Mouse (Mus musculus): Measurements from ENCODE around the gene Uhrf1bp1l. TPM values are rescaled to one million over a fixed set of nuclear protein-coding genes. Genes with fewer than 3 reads are reported as not detected.

The Uhrf1bp1l gene
- polyA plus RNA-seq, 1 experiment, result 22.0 TPM

DNA sequence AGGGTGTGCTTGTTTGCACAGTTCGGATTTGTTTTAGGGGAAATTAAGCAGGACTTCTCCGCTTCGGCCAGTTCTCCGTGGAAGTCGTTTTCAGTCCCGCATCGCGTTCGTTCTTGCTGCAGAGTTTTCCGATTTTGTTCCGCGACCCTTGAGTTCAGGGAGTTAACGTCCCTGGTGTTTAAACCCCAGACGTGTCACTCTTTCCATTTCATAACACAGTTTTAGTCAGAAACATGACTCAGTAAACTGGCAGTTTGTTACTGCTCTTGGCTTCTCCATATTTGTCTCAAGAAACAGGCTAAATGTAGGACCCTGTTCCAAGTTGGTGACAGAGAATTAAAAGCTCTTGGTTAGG lies 852 bp downstream of the Uhrf1bp1l start:
- DNase-seq (ENCODE audit: low read depth), result no peak

DNA sequence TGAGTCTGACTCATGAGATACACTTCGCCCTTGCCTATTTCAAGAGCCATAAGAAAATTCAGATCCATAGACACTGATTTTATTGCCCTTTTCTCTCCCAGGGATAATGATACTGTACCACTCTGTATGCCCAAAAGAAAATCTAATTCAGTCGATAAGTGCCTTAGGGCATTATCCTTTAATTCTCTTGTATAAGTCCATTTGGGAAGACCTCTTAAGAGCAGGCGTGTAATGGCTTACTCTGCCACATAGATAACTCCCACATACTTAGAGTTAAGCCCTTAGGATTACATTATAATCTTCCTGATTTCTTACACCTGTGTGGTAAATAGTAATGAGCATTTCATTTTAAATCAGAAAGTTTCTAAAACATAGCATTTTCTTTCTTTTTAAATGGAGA lies 1.8 kb downstream of the Uhrf1bp1l start:
- no peak for DNase-seq (ENCODE audit: low read depth)

DNA sequence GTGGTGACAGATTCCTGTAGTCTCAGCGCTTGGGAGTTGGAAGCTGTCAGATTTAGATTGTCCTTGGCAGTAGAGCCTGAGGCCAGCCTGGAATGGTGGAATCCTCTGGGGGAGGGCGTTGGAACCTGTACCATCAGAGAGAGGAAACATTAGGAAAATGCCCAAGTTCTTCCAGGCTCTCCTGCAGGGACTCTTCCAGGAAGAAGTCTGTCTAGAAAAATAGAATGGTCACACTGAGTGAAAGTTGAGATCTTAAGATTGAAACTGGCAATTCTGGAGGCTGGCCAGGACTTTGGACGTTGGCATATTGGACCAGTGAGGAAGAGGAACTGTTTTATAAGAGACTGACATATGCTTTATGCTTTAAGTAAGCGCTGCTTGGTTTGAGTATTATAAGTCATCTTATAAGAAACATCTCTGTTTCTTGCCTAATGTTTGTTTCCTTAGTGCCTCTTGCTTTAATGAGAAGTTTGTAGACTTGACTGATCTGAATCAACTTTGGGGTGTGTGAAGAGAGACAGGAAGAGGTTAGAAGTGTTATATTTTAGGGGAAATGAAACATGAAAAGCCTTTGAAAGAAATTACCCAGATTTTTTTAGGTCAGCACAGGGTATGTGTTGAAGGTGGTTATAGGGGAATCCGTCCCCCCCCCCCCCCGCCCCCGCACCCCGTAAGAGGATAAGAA lies 2.6 kb downstream of the Uhrf1bp1l start:
- no peak for DNase-seq (ENCODE audit: low read depth)

- no peak for DNase-seq (ENCODE audit: low read depth)
These were observed 3.1 kb downstream of the Uhrf1bp1l start for GRCm38 (mm10) chr10:89747911-89748310.

GRCm38 (mm10) chr10:89748619-89749018 lies 3.8 kb downstream of the Uhrf1bp1l start:
- no peak for DNase-seq (ENCODE audit: low read depth)

DNA sequence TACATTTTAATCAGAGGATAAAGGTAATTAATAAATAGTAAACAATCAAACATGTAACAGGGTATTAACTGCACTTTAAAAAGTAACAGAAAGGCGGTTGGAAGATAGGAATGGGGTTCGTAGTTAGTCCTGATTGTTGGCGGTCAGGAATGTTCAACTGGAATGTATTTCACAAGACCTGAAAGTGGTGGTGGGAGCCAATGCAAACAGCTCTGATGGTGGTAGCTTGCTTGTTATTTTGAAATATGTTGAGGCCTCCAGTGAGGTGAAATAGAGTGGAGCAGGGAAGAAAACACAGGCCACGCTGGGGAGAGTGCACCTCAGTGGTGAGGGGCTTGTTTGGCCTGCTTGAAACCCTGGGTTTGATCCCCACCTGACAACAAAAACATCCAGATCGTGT lies 6.3 kb downstream of the Uhrf1bp1l start:
- no peak for DNase-seq (ENCODE audit: low read depth)

DNA sequence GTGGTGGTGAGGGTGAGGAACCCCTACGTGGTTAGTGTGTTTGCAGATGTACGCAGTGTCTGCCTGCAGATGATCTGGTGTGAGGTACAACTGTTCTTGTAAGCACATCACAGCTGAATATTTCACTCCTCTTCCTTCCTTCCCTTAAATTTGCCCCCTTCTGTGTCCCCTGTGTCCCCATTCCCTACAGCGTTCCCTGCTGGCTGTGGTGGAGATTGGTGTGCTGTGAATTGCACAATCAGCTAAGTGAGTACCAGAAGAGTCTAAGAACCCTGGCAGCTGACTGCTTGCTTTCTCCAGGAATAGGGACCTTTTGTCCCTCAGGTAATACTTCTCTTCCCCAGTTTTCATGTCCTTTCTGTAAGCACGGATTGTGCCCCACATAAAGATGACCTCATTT lies 10.4 kb downstream of the Uhrf1bp1l start:
- no peak for DNase-seq (ENCODE audit: low read depth)

- DNase-seq (ENCODE audit: low read depth), result no peak
These were observed 16.0 kb downstream of the Uhrf1bp1l start for GRCm38 (mm10) chr10:89760772-89761171.

GRCm38 (mm10) chr10:89764457-89765121 lies 19.8 kb downstream of the Uhrf1bp1l start:
- no peak for DNase-seq (ENCODE audit: low read depth)

DNA sequence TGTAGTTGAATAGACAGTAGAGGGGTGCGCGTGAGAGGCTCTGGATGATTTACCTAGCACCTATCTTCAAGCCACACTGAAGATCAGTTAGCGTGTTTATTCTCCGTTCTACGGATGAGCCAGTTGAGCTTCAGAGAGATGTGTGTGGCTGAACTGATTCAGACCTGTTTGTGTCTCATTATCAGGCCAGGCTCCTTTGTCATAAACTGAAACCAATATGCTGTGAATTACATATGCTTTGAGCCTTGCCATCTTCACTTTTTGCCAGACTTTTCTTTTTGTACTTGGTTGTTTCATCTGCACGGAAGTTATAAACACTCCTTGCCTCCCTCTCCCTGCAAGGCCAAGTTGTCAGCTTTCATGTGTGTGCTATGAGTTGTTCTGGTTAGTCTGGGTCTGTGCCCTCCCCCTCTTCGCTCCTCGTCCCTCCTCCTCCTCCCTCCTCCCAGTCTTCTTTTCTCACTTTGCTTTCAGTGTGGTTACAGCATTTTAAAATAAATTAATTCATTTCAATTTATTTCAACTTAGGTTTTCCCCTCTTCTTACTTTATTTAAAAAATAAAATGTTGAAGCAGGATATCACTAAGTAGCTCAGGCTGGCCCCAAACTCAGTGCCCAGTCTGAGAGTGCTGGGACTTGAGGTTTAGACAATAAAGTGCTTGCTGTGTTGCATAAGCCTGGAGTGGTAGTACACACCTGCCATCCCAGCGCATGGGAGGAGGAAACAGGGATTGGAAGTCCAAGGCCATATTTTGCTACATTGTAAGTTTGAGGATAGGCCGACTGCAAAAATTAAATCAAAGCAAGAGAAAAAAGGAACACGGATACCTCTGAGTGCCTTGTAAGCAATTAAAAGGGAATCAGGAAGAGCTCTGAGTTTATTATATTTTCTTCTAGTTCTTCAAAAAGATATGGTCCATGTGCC lies 21.3 kb downstream of the Uhrf1bp1l start:
- no peak for DNase-seq (ENCODE audit: low read depth)

- DNase-seq (ENCODE audit: low read depth), result no peak
These were observed 23.7 kb downstream of the Uhrf1bp1l start for GRCm38 (mm10) chr10:89768352-89769020.

GRCm38 (mm10) chr10:89769096-89769495 lies 24.3 kb downstream of the Uhrf1bp1l start:
- no peak for DNase-seq (ENCODE audit: low read depth)

- no peak for DNase-seq (ENCODE audit: low read depth)
These were observed 27.1 kb downstream of the Uhrf1bp1l start for GRCm38 (mm10) chr10:89771894-89772293.

DNA sequence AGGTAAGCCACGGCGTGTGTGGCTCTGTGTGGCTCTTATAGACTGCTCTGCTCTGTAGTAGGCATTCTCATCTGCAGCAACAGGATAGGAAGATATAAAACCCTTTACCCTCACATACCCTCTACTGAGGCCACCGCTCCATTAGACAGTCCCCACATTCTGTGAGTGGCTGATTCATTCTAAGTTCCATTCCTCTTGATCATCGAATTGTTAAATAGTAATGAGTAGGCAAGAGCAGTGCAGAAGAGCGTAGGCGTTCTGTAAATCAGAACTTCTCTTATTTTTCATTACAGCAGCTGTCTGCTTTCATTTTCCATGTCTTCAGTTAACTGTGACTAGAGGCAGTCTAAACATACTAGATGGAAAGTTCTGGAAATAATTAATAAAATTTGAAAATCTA lies 31.2 kb downstream of the Uhrf1bp1l start:
- DNase-seq (ENCODE audit: low read depth), result no peak

DNA sequence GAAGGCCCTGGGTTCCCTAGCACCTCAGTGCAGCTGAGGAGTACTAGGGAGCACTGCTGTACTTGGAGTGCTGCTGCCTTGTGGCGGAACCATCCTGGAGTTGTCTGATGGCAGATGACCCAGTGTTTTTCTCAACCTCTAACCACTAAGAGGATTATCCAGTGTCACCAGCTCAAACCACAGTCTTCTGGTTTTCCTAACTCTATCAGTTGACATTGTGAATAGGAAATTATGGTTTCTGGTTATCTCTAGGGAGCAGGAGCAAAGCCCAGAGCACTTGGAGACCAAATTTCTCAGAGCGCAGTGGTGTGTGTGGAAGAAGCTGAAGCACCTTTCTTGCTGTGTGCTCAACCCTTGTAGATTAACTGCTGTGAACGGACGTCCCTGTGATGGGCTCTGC lies 47.1 kb downstream of the Uhrf1bp1l start:
- DNase-seq (ENCODE audit: low read depth), result no peak

DNA sequence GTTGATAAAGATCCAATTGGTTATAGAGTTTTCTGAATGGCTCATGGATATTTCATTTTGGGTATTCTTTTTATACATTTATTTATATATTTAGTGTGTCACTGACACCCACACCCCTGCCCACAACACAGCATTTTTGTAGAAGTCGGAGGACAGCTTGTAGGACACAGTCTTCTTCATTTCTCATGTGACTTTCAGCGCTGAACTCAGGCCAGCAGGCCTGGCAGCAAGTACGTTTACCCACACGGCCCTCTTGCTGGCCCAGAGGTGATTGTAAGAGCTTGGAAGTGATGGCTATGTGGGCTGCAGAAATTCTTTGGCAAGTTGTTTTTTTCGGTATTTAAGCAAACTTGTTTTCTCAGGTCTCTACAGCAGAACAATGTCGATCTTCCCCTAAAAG lies 49.3 kb downstream of the Uhrf1bp1l start:
- no peak for DNase-seq (ENCODE audit: low read depth)

- DNase-seq (ENCODE audit: low read depth), result no peak
These were observed 74.4 kb downstream of the Uhrf1bp1l start for GRCm38 (mm10) chr10:89819146-89819545.

DNA sequence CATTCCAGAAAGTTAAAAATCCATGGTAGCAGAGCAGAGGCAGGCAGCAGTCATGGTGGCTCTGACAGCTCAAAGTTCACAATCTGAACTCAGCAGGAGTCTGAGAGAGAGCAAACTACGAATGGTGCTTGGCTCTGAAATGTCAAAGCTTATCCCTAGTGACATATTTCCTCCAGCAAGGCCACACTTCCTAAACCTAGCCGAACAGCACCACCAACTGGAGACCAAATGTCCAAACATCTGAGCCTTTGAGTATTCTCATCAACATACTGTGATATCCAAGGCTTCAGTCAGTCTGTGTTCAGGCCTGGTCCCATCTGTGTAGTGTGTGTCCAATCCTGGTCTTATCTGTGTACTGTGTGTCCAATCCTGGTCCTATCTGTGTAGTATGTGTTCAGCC lies 79.1 kb downstream of the Uhrf1bp1l start:
- no peak for DNase-seq (ENCODE audit: low read depth)

DNA sequence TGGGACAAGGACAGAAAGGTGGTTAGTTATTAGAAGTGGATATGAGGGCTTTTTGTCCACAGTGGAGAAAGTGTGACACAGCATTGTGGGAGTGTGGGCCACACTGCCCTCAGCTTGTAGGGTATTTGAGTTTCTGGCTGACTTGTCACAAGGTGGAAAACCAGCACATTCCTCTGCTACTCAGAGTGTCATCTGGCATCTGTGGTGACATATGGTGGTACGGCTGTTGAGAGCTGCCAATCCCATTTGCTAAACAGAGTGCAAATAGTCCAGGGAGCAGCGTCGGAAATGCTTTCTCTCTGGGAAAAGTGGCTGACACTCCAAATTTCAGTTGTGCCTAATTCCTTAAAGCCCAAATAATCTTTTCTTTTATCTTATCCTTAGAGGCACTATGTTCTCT lies 82.1 kb downstream of the Uhrf1bp1l start:
- DNase-seq (ENCODE audit: low read depth), result no peak

GRCm38 (mm10) chr10:89832334-89832733 lies 87.5 kb downstream of the Uhrf1bp1l start:
- DNase-seq (ENCODE audit: low read depth), result no peak

- no peak for DNase-seq (ENCODE audit: low read depth)
These were observed 88.4 kb downstream of the Uhrf1bp1l start for GRCm38 (mm10) chr10:89833166-89833565.

DNA sequence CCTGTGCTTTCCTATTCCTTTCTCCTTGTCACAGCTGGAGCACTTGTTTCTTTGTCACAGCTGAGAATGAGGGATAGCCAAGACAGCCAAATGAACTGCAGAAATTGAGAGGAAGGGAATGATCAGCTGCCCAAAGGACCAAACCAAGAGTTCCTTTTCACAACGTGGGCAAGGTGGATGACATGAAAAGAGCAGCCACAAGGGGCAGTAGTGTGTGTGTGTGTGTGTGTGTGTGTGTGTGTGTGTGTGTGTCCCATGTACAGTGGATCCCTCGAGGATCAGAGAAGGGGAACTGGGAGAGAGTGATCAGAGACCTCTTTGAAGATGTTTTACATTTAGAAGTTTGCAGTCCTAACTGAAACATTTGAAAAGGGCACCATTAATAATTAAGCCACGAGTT lies 92.7 kb downstream of the Uhrf1bp1l start:
- no peak for DNase-seq (ENCODE audit: low read depth)
